Mouse (Mus musculus) stomach, embryonic 14.5 days (tissue): ENCODE results near the gene Dok5. TPM values are rescaled to one million over a fixed set of nuclear protein-coding genes. Genes with fewer than 3 reads are reported as not detected.

Source experiments
- ATAC-seq: fragments of 200-750 bp; cut with Nextera tagmentation; 2 replicates; pipeline ENCODE4 v1.8.0; 2017; ENCODE audit warnings: low read depth, moderate TSS enrichment; ENCODE audit not compliant: insufficient number of reproducible peaks, insufficient read depth, low FRiP score
- H3K27ac ChIP-seq: fragments of 300-500 bp; sonication (generic); 2 replicates; pipeline ENCODE4 v1.5.1; 2014; ENCODE audit warnings: mild to moderate bottlenecking, low read length, moderate library complexity, mixed read lengths
- H3K27me3 ChIP-seq: fragments of 300-500 bp; sonication (generic); 2 replicates; pipeline ENCODE4 v1.6.1; 2014; ENCODE audit warnings: low read length, control low read depth, mixed read lengths; ENCODE audit not compliant: control insufficient read depth, insufficient read depth
- H3K36me3 ChIP-seq: fragments of 300-500 bp; sonication (generic); 2 replicates; pipeline ENCODE4 v1.6.1; 2014; ENCODE audit warnings: mild to moderate bottlenecking, control low read depth, low read length, moderate library complexity, mixed read lengths; ENCODE audit not compliant: control insufficient read depth, insufficient read depth
- H3K4me1 ChIP-seq: fragments of 300-500 bp; sonication (generic); 2 replicates; pipeline ENCODE4 v1.6.1; 2014; ENCODE audit warnings: low read length, control low read depth, mixed read lengths; ENCODE audit not compliant: control insufficient read depth, insufficient read depth
- H3K4me2 ChIP-seq: fragments of 300-500 bp; sonication (generic); replicated peaks from 2 replicates; pipeline ENCODE4 v1.6.1; 2014; ENCODE audit warnings: low read depth, low read length, control low read depth
- H3K4me3 ChIP-seq: fragments of 300-500 bp; sonication (generic); 2 replicates; pipeline ENCODE4 v1.5.1; 2014; ENCODE audit warnings: low read depth, low read length, control low read depth
- H3K9ac ChIP-seq: fragments of 300-500 bp; sonication (generic); replicated peaks from 2 replicates; pipeline ENCODE4 v1.6.1; 2014; ENCODE audit warnings: low read depth, mild to moderate bottlenecking, control low read depth, low read length, moderate library complexity, mixed read lengths
- H3K9me3 ChIP-seq: fragments of 300-500 bp; sonication (generic); 2 replicates; pipeline ENCODE4 v1.6.1; 2016; ENCODE audit warnings: low read depth, low read length, control low read depth; ENCODE audit not compliant: control insufficient read depth
- whole genome bisulfite sequencing: fragments of 180-500 bp; shearing (Covaris S2); extraction: QIAGEN DNeasy Blood & Tissue Kit; methylation state at CpG from one replicate; pipeline ENCODE4 v1.1.7; 2014; 5-methylcytosine and 5-hydroxymethylcytosine counted together
- polyA plus RNA-seq: library from polyadenylated mRNA; unstranded; fragments of >200 nt; fragmentation: Nextera tagmentation; extraction: Ambion mirVana; gene quantifications from 2 replicates; pipeline ENCODE4 v1.2.1, GENCODE M21; 2014

The Dok5 gene
- polyA plus RNA-seq, 1 experiment from 2014 or later = 2.6 TPM

- Histone ChIP-seq H3K4me3 (no peak overlapping the region), H3K9me3 (no peaks in the 10 kb centered on the region; the same call in 1 of the 2 replicates), H3K4me2 (no peak overlapping the region), H3K27ac (no peak overlapping the region), H3K27me3 (no peaks in the 10 kb centered on the region), H3K4me1 (0 out of 2 replicates have a peak, but pooled peaks cover 3% of the 10 kb centered on the region), H3K36me3 (no peaks in the 10 kb centered on the region), H3K9ac (no peak overlapping the region)
- WGBS = 53% methylated on average over 4 of the region's 4 CpGs
- ATAC-seq = no peak
Measured at GRCm38 (mm10) chr2:170817112-170817703, 85.6 kb downstream of the Dok5 start.

- Histone ChIP-seq H3K9me3 (no peaks in the 10 kb centered on the region), H3K4me1 (no peaks in the 10 kb centered on the region), H3K36me3 (no peaks in the 10 kb centered on the region), H3K9ac (no peak overlapping the region), H3K4me3 (0 out of 2 replicates have a peak overlapping the region, but pooled peaks have one; percentile 5), H3K4me2 (peak overlapping the region; percentile 30; the same call in 1 of the 2 replicates), H3K27me3 (no peaks in the 10 kb centered on the region), H3K27ac (no peak overlapping the region)
- peak; percentile 64; the same call in 1 of the 2 replicates for ATAC-seq
- 26% methylated on average over 17 of the region's 17 CpGs for WGBS
Measured at GRCm38 (mm10) chr2:170826821-170827441, 95.3 kb downstream of the Dok5 start.

- WGBS = 27% methylated on average over 7 of the region's 7 CpGs
- no peak overlapping the region for H3K27ac ChIP-seq
- ATAC-seq = no peak
Measured at GRCm38 (mm10) chr2:170828757-170829156, 97.2 kb downstream of the Dok5 start.

GRCm38 (mm10) chr2:170829191-170829611 lies 97.6 kb downstream of the Dok5 start:
- no peak for ATAC-seq
- 71% methylated on average over 6 of the region's 6 CpGs for whole genome bisulfite sequencing
- Histone ChIP-seq H3K9me3 (no peaks in the 10 kb centered on the region), H3K27ac (no peak overlapping the region), H3K4me2 (no peak overlapping the region), H3K9ac (no peak overlapping the region), H3K4me3 (no peak overlapping the region), H3K27me3 (no peaks in the 10 kb centered on the region), H3K4me1 (no peaks in the 10 kb centered on the region), H3K36me3 (no peaks in the 10 kb centered on the region)

More at GRCm38 (mm10) chr2:170828757-170829156, 97.2 kb downstream of the Dok5 start:
- H3K27me3 ChIP-seq = no peaks in the 10 kb centered on the region
- no peak overlapping the region for H3K4me2 ChIP-seq
- no peak overlapping the region for H3K9ac ChIP-seq
- H3K9me3 ChIP-seq = no peaks in the 10 kb centered on the region
- no peaks in the 10 kb centered on the region for H3K36me3 ChIP-seq
- H3K4me1 ChIP-seq = no peaks in the 10 kb centered on the region
- H3K4me3 ChIP-seq = no peak overlapping the region

GRCm38 (mm10) chr2:170829988-170830387 lies 98.4 kb downstream of the Dok5 start:
- Histone ChIP-seq H3K36me3 (no peaks in the 10 kb centered on the region), H3K4me1 (no peaks in the 10 kb centered on the region), H3K27ac (no peak overlapping the region), H3K9ac (no peak overlapping the region), H3K27me3 (no peaks in the 10 kb centered on the region), H3K4me3 (no peak overlapping the region), H3K9me3 (no peaks in the 10 kb centered on the region), H3K4me2 (no peak overlapping the region)
- ATAC-seq = no peak
- WGBS = 79% methylated on average over 14 of the region's 14 CpGs

- Histone ChIP-seq H3K27me3 (no peaks in the 10 kb centered on the region), H3K27ac (no peak overlapping the region), H3K9ac (no peak overlapping the region), H3K9me3 (no peaks in the 10 kb centered on the region), H3K4me2 (no peak overlapping the region), H3K36me3 (no peaks in the 10 kb centered on the region), H3K4me3 (no peak overlapping the region), H3K4me1 (peaks cover 3% of the 10 kb centered on the region; the same call in 1 of the 2 replicates)
- 67% methylated on average over 10 of the region's 10 CpGs for WGBS
- no peak for ATAC-seq
Measured at GRCm38 (mm10) chr2:170836862-170837261, 105.3 kb downstream of the Dok5 start.

GRCm38 (mm10) chr2:170837363-170837762 lies 105.8 kb downstream of the Dok5 start:
- Histone ChIP-seq H3K4me1 (peaks cover 3% of the 10 kb centered on the region; the same call in 1 of the 2 replicates), H3K27me3 (no peaks in the 10 kb centered on the region), H3K36me3 (no peaks in the 10 kb centered on the region), H3K9me3 (no peaks in the 10 kb centered on the region), H3K4me2 (no peak overlapping the region), H3K4me3 (no peak overlapping the region), H3K27ac (no peak overlapping the region), H3K9ac (no peak overlapping the region)
- 64% methylated on average over 11 of the region's 11 CpGs for WGBS
- ATAC-seq = no peak

- Histone ChIP-seq H3K27ac (no peak overlapping the region), H3K27me3 (no peaks in the 10 kb centered on the region), H3K36me3 (no peaks in the 10 kb centered on the region), H3K4me1 (peaks cover 3% of the 10 kb centered on the region; the same call in 1 of the 2 replicates), H3K4me2 (no peak overlapping the region), H3K9me3 (no peaks in the 10 kb centered on the region), H3K9ac (no peak overlapping the region), H3K4me3 (no peak overlapping the region)
- 31% methylated on average over 12 of the region's 12 CpGs for WGBS
- ATAC-seq = peak; percentile 63; the same call in 1 of the 2 replicates
Measured at GRCm38 (mm10) chr2:170837824-170838557, 106.4 kb downstream of the Dok5 start.
